Mouse (Mus musculus) bone marrow macrophage, adult 2 months (primary cell): ENCODE data around the gene Clrn3. TPM values are rescaled to one million over a fixed set of nuclear protein-coding genes. Genes with fewer than 3 reads are reported as not detected.
"Not testable (repeated sequence)": the region's sequence is repeated elsewhere in the genome, so short reads cannot be mapped to it uniquely, and the experiment has no call there.

ENCODE experiments used
- H3K27ac ChIP-seq: 2 replicates; pipeline ENCODE4 v1.5.1; 2012; ENCODE audit warnings: low read depth, low read length; ENCODE audit not compliant: insufficient read depth
- H3K4me1 ChIP-seq: 2 replicates; pipeline ENCODE4 v1.6.1; 2012; ENCODE audit warnings: low read length; ENCODE audit not compliant: control insufficient read depth, insufficient read depth
- H3K4me3 ChIP-seq: 2 replicates; pipeline ENCODE4 v1.5.1; 2012; ENCODE audit warnings: mild to moderate bottlenecking, low read length, moderate library complexity; ENCODE audit not compliant: insufficient read depth
- CTCF ChIP-seq: IDR thresholded peaks from 2 replicates; pipeline ENCODE4 v1.5.1; 2012; ENCODE audit warnings: low read depth, mild to moderate bottlenecking, low read length, moderate library complexity
- POLR2A ChIP-seq: IDR thresholded peaks from 2 replicates; pipeline ENCODE4 v1.6.1; 2012; ENCODE audit warnings: mild to moderate bottlenecking, low read depth, low read length, borderline replicate concordance
- polyA plus RNA-seq: library from polyadenylated mRNA; stranded (reverse); fragments of >200 nt; gene quantifications from 2 replicates; pipeline ENCODE4 v1.2.4, GENCODE M21; 2012; ENCODE audit not compliant: missing spikeins, insufficient read depth, insufficient read length

Clrn3 gene
- polyA plus RNA-seq, 1 experiment: not detected

GRCm38 (mm10) chr7:135521755-135522512 lies 6.5 kb downstream of the Clrn3 start:
- Histone ChIP-seq H3K27ac (no peak overlapping the region), H3K4me1 (peaks cover 7% of the 10 kb centered on the region), H3K4me3 (no peak overlapping the region)
- TF ChIP-seq POLR2A (no peak), CTCF (no peak)

DNA sequence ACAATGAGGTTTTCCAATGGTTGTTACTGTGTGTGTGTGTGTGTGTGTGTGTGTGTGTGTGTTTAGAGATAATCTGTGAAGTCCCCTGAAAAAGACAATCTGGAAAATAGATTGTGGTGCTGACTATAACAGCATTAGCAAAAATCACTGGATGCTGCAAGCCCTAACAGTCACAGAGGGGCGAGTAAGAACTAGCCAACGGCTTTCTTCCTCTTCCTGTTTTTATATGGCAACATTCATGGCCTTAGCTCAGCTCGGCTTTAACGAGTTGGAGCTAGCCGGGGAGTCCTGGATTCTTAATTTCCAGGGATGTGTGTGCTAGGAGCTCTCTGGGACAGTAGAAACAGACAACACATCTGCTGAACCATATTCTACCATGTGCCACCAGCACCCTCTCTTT lies 8.2 kb downstream of the Clrn3 start:
- no peak overlapping the region for H3K4me3 ChIP-seq
- TF ChIP-seq POLR2A: no peak
- TF ChIP-seq CTCF: no peak
- peaks cover 7% of the 10 kb centered on the region for H3K4me1 ChIP-seq
- H3K27ac ChIP-seq: no peak overlapping the region

- H3K4me3 ChIP-seq: no peak overlapping the region
- no peak for TF ChIP-seq CTCF
- no peak for TF ChIP-seq POLR2A
- no peak overlapping the region for H3K27ac ChIP-seq
- H3K4me1 ChIP-seq: peaks cover 5% of the 10 kb centered on the region
Measured at GRCm38 (mm10) chr7:135517191-135517590, 11.3 kb downstream of the Clrn3 start.

DNA sequence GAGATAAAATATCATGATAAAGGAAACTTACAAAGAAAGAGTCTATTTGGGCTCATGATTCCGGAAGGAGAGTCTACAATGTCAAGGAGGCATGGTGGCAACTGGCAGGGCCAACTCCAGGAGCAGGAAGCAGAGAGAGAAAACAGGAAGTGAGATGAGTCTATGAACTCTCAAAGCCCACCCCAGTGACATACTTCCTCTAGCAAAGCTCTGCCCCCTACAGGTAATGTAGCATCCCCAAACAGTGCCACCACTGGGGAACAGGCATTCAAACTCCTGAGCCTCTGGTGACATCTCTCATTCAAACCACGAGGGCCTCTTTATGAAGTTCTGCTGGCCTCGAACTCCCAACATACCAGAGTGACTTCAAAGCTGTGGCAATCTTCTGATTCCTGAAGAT lies 16.7 kb downstream of the Clrn3 start:
- no peak for TF ChIP-seq CTCF
- TF ChIP-seq POLR2A: no peak
- H3K4me1 ChIP-seq: peaks cover 8% of the 10 kb centered on the region
- no peak overlapping the region for H3K27ac ChIP-seq
- H3K4me3 ChIP-seq: no peak overlapping the region

GRCm38 (mm10) chr7:135510431-135510830 lies 18.0 kb downstream of the Clrn3 start:
- Histone ChIP-seq H3K4me1 (peaks cover 8% of the 10 kb centered on the region), H3K27ac (no peak overlapping the region), H3K4me3 (no peak overlapping the region)
- no peak for TF ChIP-seq CTCF
- TF ChIP-seq POLR2A: no peak

DNA sequence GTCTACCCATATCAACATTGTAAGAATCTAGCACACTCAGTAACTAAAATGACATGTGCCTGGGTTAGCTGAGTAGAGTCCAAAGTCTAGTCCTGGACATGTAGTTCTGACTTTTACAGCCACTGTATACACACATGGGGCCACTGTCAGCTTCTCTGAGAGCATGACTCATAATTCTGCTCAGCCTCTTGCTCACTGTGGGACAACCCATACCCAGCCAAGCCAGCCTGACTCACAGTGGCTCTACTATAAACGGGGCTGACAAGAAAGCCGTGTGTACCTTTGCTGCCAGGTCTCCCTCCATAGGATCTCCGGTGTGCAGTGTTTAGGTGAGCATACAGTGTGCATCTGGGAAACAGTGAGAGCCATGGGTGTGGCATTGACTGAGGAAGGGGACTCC lies 19.2 kb downstream of the Clrn3 start:
- H3K27ac ChIP-seq: no peak overlapping the region
- peaks cover 8% of the 10 kb centered on the region for H3K4me1 ChIP-seq
- TF ChIP-seq POLR2A (no peak), CTCF (no peak)
- no peak overlapping the region for H3K4me3 ChIP-seq

GRCm38 (mm10) chr7:135508602-135509001 lies 19.9 kb downstream of the Clrn3 start:
- no peak for TF ChIP-seq POLR2A
- TF ChIP-seq CTCF: no peak
- Histone ChIP-seq H3K4me1 (peaks cover 8% of the 10 kb centered on the region), H3K4me3 (no peak overlapping the region), H3K27ac (no peak overlapping the region)

GRCm38 (mm10) chr7:135506506-135506905 lies 21.9 kb downstream of the Clrn3 start:
- not testable (repeated sequence) for H3K4me1 ChIP-seq, H3K27ac ChIP-seq, H3K4me3 ChIP-seq

DNA sequence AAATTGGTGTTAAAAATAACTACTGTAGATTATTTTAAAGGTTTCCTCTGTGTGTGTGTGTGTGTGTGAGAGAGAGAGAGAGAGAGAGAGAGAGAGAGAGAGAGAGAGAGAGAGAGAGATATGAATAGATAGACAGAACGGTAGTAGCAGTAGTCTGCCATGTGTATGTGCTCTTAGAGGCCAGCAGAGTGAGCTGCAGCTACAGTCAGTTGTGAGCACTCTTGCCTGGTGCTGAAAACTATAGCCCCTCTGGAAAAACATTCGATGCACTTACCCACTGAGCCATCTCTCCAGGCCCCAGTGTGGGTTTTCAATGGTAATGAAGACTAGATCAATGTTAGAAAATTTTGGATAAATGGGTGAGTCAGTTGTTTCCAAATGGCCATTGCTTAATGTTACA lies 29.1 kb downstream of the Clrn3 start:
- no peak overlapping the region for H3K27ac ChIP-seq
- H3K4me1 ChIP-seq: no peaks in the 10 kb centered on the region
- no peak for TF ChIP-seq POLR2A
- H3K4me3 ChIP-seq: no peak overlapping the region

DNA sequence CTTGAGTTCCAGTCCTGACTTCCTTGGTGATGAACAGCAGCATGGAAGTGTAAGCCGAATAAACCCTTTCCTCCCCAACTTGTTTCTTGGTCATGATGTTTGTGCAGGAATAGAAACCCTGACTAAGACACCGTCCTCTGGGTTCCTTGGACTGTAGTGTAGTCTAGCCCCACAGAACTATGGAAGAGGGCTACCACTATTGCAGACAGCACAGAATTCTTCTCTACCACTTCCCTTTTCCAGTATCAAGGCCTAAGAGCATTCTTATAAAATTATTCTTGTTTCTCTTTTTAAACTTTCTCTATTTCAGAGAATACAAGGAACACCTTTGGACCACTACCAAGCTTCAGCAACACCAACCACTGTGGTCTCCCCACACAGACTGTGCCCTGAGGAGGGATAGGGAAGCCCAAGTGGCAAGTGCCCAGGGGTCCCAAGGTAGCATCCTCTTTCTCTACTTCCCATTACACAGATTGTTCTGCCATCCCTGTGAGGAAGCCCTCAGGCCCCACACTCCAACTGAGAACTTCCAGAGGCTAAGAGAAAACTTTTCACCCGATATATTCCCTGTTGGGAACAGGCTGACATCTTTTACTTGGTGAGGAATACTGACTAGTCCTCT lies 29.8 kb downstream of the Clrn3 start:
- no peak overlapping the region for H3K4me3 ChIP-seq
- H3K27ac ChIP-seq: no peak overlapping the region
- TF ChIP-seq POLR2A (no peak), CTCF (no peak)
- H3K4me1 ChIP-seq: no peaks in the 10 kb centered on the region

- TF ChIP-seq CTCF (peak; percentile 15; the same call in 1 of the 2 replicates), POLR2A (no peak)
- Histone ChIP-seq H3K4me3 (no peak overlapping the region), H3K27ac (no peak overlapping the region), H3K4me1 (peaks cover 3% of the 10 kb centered on the region; the same call in 1 of the 2 replicates)
Measured at GRCm38 (mm10) chr7:135495303-135495702, 33.2 kb downstream of the Clrn3 start.
